Mouse (Mus musculus): ENCODE measurements around the gene Gpx7. TPM values are rescaled to one million over a fixed set of nuclear protein-coding genes. Genes with fewer than 3 reads are reported as not detected.

The Gpx7 gene
- polyA plus RNA-seq, 1 experiment from 2014 or later = 47.4 TPM

DNA sequence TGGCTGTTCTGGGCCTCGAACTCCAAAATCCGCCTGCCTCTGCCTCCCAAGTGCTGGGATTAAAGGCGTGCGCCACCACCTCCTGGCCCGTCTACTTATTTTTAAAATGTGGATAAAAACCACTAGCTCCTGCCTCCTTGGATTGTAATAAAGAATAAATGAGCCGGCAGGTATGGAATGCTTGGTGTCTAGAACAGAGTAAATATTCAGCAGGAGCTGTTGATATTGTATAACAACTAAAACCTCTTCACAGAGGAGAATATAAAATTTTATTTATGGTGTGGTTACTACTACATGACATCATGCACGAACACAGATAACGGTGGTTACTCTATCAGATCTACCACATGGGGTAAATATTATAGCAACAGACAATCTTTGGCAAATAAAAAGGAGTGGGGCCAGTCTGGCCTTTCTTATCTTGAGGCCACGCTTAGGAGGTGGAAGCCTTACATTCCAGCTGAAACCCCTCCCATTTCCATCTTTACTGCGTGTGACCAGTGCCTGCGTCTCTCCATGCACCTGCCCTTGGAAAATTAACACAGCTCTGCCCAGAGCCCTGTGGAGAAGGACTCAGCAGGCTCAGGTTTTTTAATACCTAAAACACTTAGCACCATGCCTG, 21.1 kb upstream of the Gpx7 start:
- 81% methylated on average over 11 of the region's 11 CpGs for WGBS

DNA sequence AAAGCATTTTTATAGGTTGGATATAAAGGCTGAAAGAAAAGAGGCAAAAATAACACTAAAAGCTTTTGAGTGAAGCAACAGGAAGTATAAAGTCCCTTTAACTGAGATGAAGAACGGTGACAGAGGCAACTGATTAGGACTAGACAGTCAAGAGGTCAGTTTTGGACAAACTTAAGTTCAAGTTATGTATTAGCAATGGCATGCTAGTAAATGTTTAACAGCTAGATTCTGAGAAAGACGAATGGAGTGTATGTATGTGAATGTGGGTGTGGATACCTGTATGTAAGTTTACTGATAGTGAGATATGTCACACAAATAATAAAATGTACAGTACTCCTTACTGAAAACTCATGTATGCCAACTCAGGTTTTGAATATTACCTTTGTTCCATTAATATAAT, 17.8 kb upstream of the Gpx7 start:
- no peak overlapping the region for H3K4me3 ChIP-seq
- H3K9ac ChIP-seq = no peak overlapping the region
- H3K4me1 ChIP-seq = no peaks in the 10 kb centered on the region
- H3K4me2 ChIP-seq (replicated peaks) = no peak overlapping the region
- no peaks in the 10 kb centered on the region for H3K36me3 ChIP-seq
- H3K27ac ChIP-seq = no peak overlapping the region
- H3K27me3 ChIP-seq (replicated peaks) = no peaks in the 10 kb centered on the region
- no peaks in the 10 kb centered on the region for H3K9me3 ChIP-seq
- ATAC-seq (ENCODE audit: low FRiP score, low read depth) = no peak
- WGBS = 85% methylated on average over 2 of the region's 2 CpGs

More for the DNA sequence above, 21.1 kb upstream of the Gpx7 start:
- Histone ChIP-seq H3K4me1 (peaks cover 20% of the 10 kb centered on the region), H3K4me2 (replicated peaks) (no peak overlapping the region), H3K27ac (no peak overlapping the region), H3K9ac (no peak overlapping the region), H3K27me3 (replicated peaks) (no peaks in the 10 kb centered on the region), H3K36me3 (no peaks in the 10 kb centered on the region), H3K9me3 (no peaks in the 10 kb centered on the region), H3K4me3 (no peak overlapping the region)
- no peak for ATAC-seq (ENCODE audit: low FRiP score, low read depth)

DNA sequence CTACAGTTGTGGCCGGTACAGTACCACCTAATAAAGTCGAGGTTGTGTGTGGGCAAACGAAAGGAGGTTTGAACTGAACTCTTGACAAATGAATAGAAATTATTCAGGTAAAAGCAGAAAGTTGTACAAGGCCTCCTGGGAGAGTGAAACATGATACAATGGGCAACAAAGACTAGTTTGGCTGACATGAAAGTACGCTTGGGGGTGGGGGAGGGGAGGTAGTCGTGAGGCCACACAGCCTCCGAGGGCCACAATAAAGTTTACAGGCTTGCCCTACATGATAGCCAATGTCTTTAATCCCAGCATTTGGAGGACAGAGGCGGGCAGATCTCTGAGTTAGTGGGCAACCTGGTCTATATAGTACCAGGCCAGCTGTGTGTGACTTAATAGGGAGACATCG, 860 bp upstream of the Gpx7 start:
- Histone ChIP-seq H3K4me2 (replicated peaks) (0 out of 2 replicates have a peak overlapping the region, but pooled peaks have one; percentile 9), H3K27me3 (replicated peaks) (no peaks in the 10 kb centered on the region), H3K27ac (no peak overlapping the region), H3K36me3 (no peaks in the 10 kb centered on the region), H3K4me1 (peaks cover 21% of the 10 kb centered on the region), H3K4me3 (no peak overlapping the region), H3K9ac (no peak overlapping the region), H3K9me3 (no peaks in the 10 kb centered on the region)
- WGBS = 32% methylated on average over 8 of the region's 8 CpGs
- ATAC-seq (ENCODE audit: low FRiP score, low read depth) = no peak

DNA sequence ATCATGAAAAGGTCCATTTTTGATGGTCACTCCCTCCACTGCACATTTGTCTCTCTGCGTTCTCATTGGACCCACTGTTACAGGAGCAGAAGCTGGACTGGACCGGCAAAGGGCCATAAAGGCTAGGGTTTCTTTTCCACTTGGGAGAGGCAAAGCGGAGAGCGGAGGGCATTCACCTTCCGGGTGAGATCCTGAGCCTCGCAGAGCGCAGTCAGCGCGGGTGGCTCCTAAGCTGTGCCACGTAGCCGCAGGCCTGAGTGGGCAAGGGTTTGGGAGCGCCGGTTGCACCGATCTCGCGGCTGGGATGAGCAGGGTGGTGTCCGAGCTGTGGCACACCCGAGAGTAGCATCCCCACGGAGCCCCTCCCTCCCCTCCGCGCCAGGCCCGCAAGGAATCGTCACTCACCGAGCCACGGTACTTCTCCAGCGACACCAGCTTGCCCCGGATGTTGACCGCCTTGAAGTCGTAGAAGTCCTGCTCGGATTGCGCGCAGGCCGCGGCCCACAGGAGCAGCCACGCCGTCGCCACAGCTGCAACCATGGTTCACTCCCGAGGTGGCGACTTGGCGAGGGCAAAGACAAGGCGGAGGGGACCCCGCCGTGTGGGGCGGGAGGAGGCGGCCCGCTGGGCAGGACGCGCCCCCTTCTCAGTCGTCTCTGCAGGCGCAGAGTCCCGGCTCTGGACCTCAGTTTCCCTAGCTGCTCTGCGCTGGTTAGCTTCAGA, 462 bp downstream of the Gpx7 start:
- ATAC-seq (ENCODE audit: low FRiP score, low read depth) = peak; percentile 65
- H3K4me2 ChIP-seq (replicated peaks) = peak overlapping the region; percentile 87
- H3K27me3 ChIP-seq (replicated peaks) = no peaks in the 10 kb centered on the region
- no peak overlapping the region for H3K27ac ChIP-seq
- H3K9ac ChIP-seq = peak overlapping the region; percentile 64
- peak overlapping the region; percentile 45 for H3K4me3 ChIP-seq
- H3K9me3 ChIP-seq = no peaks in the 10 kb centered on the region
- 2% methylated on average over 52 of the region's 52 CpGs for WGBS
- peaks cover 21% of the 10 kb centered on the region for H3K4me1 ChIP-seq
- no peaks in the 10 kb centered on the region for H3K36me3 ChIP-seq

DNA sequence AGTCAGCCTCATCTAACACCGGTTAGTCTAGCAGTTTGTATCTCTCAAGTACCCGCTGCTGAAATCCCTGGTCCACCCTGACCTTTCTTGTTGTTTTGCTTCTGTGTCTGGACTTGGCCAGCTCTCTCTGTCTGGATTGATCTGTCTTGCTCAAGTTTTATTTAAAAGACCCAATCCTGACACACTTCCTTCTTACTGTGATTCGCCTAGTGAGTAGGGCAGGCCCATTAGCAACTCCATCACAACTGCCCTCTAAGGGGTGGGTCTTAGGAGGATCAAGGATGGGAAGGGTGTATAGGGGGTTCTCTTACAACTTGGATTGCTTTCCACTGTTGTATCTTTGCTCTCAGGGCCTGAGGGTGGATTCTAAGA, 1.0 kb downstream of the Gpx7 start:
- H3K4me2 ChIP-seq (replicated peaks) = peak overlapping the region; percentile 87
- H3K9me3 ChIP-seq = no peaks in the 10 kb centered on the region
- peak overlapping the region; percentile 45 for H3K4me3 ChIP-seq
- H3K27ac ChIP-seq = no peak overlapping the region
- no peaks in the 10 kb centered on the region for H3K27me3 ChIP-seq (replicated peaks)
- H3K36me3 ChIP-seq = no peaks in the 10 kb centered on the region
- no peak for ATAC-seq (ENCODE audit: low FRiP score, low read depth)
- H3K4me1 ChIP-seq = peaks cover 21% of the 10 kb centered on the region
- 69% methylated on average over 3 of the region's 3 CpGs for WGBS
- H3K9ac ChIP-seq = peak overlapping the region; percentile 64

DNA sequence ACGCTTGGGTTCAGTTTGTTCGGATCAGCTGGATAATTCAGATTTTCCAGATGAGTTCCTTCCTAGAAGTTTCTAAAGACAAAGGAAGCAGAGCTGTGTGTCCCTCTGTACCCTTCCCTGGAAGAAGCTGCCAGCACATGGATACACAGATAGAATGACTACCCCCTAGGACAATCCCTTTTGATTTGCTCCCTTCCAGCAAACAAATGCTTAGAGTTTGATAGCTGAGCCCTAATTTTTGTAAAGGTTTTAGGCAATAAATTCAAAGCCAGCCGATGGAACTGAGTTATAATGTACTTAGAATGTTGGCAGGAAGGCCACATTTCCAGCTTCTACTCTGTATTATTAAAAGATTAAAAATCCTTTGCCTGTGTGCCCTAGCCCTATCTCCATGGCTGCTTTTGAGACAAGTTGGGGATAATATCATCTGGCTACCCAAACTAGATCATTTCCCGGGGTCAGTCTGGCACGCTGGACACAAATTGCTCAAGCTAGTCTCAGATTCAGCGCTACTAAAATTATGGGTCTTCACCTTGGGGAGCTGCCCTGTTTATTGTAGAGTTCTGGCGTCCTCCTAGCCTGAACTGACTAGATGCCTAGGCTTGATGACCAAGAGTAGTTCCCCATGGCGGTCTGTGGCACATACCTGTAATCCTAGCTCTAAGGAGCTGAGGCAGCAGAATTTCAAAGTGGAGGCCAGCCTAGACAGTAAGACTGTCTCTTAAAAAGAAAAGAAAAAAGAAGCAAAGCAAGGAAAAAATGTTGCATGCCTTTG, 2.7 kb downstream of the Gpx7 start:
- Histone ChIP-seq H3K36me3 (peaks cover 4% of the 10 kb centered on the region; the same call in 1 of the 2 replicates), H3K27ac (no peak overlapping the region), H3K4me3 (no peak overlapping the region), H3K4me2 (replicated peaks) (no peak overlapping the region), H3K9ac (no peak overlapping the region), H3K9me3 (no peaks in the 10 kb centered on the region), H3K4me1 (peaks cover 21% of the 10 kb centered on the region), H3K27me3 (replicated peaks) (no peaks in the 10 kb centered on the region)
- WGBS = 93% methylated on average over 8 of the region's 8 CpGs
- ATAC-seq (ENCODE audit: low FRiP score, low read depth) = no peak

DNA sequence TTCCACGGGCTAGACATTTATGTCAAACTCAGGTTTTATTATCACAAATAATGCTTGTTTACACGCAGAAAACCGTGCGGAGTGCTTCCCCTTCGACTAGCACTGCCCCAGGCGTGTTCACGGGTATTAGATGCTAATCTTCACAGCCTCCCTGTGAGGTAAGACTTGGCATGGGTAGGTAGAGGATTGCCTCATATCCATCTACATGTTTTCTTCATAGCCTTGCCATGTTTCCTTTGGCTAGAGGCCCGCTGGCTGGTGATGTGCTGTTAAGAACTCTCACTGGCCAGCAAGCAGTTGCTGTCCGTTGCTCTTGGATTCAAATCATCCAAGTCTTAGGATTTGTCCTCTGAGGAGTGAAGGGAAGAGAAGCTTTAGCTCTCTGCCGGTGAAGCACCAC, 6.4 kb downstream of the Gpx7 start:
- 91% methylated on average over 10 of the region's 10 CpGs for WGBS
- ATAC-seq (ENCODE audit: low FRiP score, low read depth) = no peak
- H3K36me3 ChIP-seq = peaks cover 4% of the 10 kb centered on the region; the same call in 1 of the 2 replicates
- H3K9ac ChIP-seq = no peak overlapping the region
- H3K4me3 ChIP-seq = no peak overlapping the region
- H3K4me1 ChIP-seq = no peaks in the 10 kb centered on the region
- no peaks in the 10 kb centered on the region for H3K27me3 ChIP-seq (replicated peaks)
- H3K9me3 ChIP-seq = no peaks in the 10 kb centered on the region
- no peak overlapping the region for H3K4me2 ChIP-seq (replicated peaks)
- no peak overlapping the region for H3K27ac ChIP-seq

DNA sequence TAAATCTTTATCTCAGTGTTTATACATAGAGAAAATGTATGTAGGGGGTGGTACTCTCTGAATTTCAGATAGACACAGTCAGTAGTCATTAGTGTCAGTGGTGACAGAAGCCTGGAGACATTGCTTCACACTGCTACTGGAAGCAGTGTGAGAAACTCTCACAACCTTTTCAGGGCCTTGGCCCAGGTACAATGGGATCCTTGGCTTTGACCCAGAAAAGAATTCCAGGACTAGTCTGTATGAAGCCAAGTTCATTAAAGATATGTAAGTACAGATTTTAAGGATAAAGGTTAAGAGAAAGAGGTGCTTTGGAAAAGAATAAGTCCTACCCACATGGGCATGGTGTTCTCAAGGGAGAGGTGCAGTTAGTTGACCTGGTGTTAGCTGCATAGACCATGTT, 12.5 kb downstream of the Gpx7 start:
- Histone ChIP-seq H3K4me3 (no peak overlapping the region), H3K36me3 (no peaks in the 10 kb centered on the region), H3K27me3 (replicated peaks) (no peaks in the 10 kb centered on the region), H3K9ac (no peak overlapping the region), H3K9me3 (no peaks in the 10 kb centered on the region; the same call in 1 of the 2 replicates), H3K4me1 (no peaks in the 10 kb centered on the region), H3K27ac (no peak overlapping the region), H3K4me2 (replicated peaks) (no peak overlapping the region)
- no peak for ATAC-seq (ENCODE audit: low FRiP score, low read depth)

DNA sequence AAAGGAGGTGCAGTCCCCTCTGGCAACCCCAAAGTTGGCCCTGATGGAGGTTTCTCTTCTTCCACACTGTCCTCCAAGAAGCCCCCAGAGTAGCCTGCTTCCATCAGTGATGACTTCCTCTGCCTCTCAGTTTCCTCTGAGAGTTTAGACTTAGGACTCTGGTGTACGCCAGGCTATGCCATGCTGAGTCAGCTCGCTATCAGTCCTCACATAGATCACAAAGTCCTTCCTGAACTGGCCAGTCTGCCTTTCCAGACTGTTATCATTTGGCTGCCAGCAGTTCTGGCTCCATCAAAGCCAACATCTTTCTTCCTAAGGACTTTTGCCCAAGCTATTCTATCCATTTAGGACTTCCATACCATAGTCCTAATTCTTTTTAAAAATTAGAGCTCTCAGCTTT, 14.2 kb downstream of the Gpx7 start:
- Histone ChIP-seq H3K4me3 (no peak overlapping the region), H3K9ac (no peak overlapping the region), H3K27ac (no peak overlapping the region), H3K27me3 (replicated peaks) (no peaks in the 10 kb centered on the region), H3K4me1 (peaks cover 8% of the 10 kb centered on the region; the same call in 1 of the 2 replicates), H3K9me3 (no peaks in the 10 kb centered on the region; the same call in 1 of the 2 replicates), H3K36me3 (no peaks in the 10 kb centered on the region), H3K4me2 (replicated peaks) (no peak overlapping the region)
- no peak for ATAC-seq (ENCODE audit: low FRiP score, low read depth)
- WGBS = 77% methylated on average over 2 of the region's 2 CpGs

DNA sequence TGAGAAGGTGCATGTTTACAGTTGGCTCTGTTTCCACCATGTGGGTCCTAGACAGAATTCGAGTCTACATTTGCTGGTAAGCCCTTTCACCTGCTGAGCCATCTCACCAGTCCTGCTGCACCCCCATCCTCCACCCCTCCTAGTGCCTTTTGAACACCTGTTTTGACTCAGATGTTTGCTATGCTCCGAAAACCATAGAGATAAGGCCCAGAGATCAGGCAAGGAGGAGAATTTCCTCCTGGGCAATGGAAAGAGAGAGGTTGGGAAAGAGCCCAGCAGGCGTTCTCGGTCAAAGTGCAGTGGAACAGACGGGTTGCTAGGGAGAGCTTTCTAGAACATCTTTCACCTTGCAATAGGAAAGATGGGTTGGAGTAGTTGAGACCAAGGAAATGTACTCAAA, 15.6 kb downstream of the Gpx7 start:
- H3K27me3 ChIP-seq (replicated peaks) = no peaks in the 10 kb centered on the region
- peaks cover 14% of the 10 kb centered on the region; the same call in 1 of the 2 replicates for H3K4me1 ChIP-seq
- H3K9ac ChIP-seq = no peak overlapping the region
- H3K36me3 ChIP-seq = no peaks in the 10 kb centered on the region
- no peak overlapping the region for H3K27ac ChIP-seq
- 84% methylated on average over 5 of the region's 5 CpGs for WGBS
- no peak overlapping the region for H3K4me3 ChIP-seq
- H3K9me3 ChIP-seq = no peaks in the 10 kb centered on the region; the same call in 1 of the 2 replicates
- no peak for ATAC-seq (ENCODE audit: low FRiP score, low read depth)
- H3K4me2 ChIP-seq (replicated peaks) = no peak overlapping the region

DNA sequence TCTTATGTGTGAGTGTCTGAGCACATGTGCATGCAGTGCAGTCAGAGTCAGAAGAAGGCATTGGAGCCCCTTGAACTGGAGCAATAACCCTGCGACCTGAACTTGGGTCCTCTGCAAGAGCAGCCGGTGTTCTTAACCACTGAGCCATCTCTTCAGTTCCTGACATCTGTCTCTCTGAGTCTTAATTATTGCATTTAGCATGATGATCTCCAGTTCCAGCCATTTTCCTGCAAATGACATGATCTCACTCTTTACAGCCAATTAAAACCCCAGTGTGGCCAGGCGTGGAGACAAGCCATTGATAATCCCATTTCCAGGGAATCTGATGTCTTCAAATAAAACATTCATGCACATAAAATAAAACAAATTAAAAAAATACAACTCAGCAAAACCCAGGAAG, 18.0 kb downstream of the Gpx7 start:
- Histone ChIP-seq H3K4me2 (replicated peaks) (no peak overlapping the region), H3K27ac (no peak overlapping the region), H3K27me3 (replicated peaks) (peaks cover 9% of the 10 kb centered on the region), H3K4me1 (peaks cover 14% of the 10 kb centered on the region; the same call in 1 of the 2 replicates), H3K36me3 (no peaks in the 10 kb centered on the region), H3K9ac (no peak overlapping the region), H3K4me3 (no peak overlapping the region), H3K9me3 (no peaks in the 10 kb centered on the region)
- WGBS = 80% methylated on average over 3 of the region's 3 CpGs
- ATAC-seq (ENCODE audit: low FRiP score, low read depth) = no peak

DNA sequence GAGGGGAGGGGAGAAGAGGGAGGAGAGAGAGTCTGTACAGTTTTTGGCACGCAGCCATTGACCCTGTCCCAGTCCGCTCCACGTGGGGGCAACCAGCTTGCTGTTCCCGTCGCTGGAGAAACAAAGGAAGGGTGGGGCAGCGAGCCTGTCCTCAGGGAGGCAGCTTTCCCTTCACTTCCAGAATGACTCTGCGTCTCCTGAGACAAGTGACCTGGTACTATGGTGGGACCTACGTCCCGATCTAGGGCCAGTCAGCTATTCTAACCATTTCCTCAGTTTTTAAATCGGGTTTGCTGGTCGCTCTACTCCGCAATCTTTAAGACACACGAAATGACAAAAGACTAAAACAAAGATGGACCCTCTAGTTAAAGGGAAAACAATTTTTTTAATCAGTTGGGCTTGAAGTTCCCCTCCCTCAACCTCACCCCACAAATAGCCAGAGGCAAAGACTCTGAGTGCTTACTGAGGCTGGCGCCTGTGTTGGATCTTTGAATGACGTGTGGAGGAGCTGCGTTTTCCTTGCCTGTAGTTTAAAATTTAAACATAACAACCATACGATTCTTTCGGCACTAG, 19.0 kb downstream of the Gpx7 start:
- no peaks in the 10 kb centered on the region for H3K9me3 ChIP-seq
- peak overlapping the region; percentile 58 for H3K4me2 ChIP-seq (replicated peaks)
- no peaks in the 10 kb centered on the region for H3K36me3 ChIP-seq
- peak; percentile 65; the same call in 1 of the 2 replicates for ATAC-seq (ENCODE audit: low FRiP score, low read depth)
- peaks cover 15% of the 10 kb centered on the region for H3K27me3 ChIP-seq (replicated peaks)
- no peak overlapping the region for H3K27ac ChIP-seq
- H3K4me3 ChIP-seq = peak overlapping the region; percentile 25
- peaks cover 20% of the 10 kb centered on the region for H3K4me1 ChIP-seq
- peak overlapping the region; percentile 56 for H3K9ac ChIP-seq
- WGBS = 11% methylated on average over 18 of the region's 18 CpGs

Data from neural tube, embryonic 12.5 days (tissue).